Mouse (Mus musculus): ENCODE measurements around the gene Ttc25.
A peak's percentile ranks its signal among the peaks of the same experiment; 100 is the strongest.

The Ttc25 gene

DNA sequence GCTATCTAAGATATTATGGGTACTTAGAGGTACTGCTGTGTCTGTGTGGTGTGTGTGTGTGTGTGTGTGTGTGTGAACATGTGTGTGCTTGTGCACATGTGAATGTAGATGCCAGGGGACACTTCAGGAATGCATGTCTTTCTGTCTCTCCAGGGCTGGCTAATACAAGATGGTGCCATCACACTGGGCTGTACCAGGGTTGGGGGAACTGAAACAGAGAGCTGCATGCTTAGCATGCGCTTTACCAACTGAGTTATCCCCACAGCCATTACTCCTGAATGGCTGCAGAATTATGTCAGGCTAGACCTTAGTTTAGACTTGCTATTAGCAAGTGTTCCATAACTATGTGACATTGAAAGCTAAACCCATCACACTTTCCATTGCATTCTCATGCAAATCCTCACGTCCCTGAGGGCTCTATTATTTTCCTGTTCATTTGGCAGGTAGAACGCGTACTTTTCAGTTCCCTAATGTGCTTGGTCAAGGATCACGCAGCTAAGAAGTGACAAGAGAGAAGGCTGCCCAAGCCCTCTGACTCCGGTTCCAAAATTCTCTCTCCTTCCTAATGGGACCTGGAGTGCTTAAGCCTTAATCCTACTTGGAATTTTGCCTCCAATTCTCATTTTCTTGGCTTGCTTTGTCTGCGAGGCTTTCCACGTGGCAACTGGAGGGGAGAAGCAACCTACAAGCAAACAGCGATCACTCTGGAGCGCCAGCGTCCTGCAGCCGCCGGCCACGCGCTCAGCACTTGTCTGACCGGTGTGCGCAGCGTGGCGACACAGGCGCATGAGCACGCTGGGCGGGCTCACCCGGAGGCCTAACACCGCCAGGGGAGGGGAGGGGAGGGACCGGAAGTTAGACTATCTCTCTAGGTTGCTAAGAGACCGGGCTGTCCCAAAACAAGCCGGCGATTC is at the start of gene Ttc25:
Gene Ttc25 (plus strand): TSS at position 776 of the 914 bp plus-strand sequence.
- DNase-seq (ENCODE audit: low read depth) = peak; percentile 92

DNA sequence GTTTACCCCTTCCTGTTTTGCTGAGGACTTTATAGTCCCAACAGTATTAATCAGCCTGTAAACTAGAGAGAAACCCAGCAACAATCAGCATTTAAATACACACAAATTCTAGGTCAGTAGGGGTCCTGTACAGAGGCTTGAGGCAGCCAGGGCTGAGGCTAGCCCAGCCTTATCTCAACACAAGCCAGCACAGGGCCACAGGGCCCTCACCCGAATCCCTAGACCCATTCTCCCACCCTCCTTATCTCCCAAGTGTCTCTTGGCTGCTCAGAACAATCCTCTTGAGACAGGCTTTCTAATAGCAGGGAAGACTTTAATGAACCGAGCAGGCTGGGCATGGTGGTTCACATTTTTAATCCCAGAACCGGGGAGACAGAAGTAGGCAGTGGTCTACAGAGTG is 45.2 kb upstream of the Ttc25 start:
- no peak for DNase-seq (ENCODE audit: low read depth)

DNA sequence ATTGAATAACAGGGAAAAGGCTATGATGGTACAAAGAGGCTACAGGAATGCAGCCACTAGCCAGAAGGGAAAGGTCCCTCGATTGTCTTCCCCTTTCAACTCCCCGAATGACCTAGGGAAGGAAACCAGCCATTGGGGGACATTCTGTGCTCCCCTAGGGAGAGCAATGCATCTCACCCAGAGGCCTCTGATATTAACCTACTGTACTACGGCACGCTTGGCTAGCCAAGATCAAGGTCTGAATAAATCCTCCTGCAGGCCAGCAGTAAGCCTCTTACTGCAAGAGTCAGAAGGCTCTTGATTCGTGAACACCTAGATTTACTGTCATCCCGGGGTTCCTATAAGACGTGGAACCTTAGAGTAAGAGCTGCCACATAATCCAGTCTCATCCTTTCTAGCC is 44.8 kb upstream of the Ttc25 start:
- no peak for DNase-seq (ENCODE audit: low read depth)

DNA sequence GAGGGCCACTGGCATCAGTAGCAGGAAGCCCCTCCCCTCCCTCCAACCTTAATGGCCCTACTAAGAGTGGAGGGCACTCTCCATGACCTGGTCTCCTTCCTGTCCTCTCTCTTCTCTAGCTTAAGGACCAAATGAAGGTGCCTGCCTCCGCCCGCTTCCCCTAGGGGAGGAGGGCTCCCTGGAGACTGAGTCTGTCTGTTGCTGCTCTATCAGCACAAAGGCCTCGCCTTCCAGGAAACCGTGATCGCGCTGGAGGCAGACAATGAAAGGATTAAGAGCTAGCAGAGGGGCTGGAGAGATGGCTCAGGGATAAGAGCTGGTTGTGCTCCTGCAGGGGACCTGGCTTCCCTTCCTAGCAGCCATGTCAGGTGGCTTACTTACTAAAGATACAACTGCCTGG is 44.1 kb upstream of the Ttc25 start:
- DNase-seq (ENCODE audit: low read depth) = no peak

DNA sequence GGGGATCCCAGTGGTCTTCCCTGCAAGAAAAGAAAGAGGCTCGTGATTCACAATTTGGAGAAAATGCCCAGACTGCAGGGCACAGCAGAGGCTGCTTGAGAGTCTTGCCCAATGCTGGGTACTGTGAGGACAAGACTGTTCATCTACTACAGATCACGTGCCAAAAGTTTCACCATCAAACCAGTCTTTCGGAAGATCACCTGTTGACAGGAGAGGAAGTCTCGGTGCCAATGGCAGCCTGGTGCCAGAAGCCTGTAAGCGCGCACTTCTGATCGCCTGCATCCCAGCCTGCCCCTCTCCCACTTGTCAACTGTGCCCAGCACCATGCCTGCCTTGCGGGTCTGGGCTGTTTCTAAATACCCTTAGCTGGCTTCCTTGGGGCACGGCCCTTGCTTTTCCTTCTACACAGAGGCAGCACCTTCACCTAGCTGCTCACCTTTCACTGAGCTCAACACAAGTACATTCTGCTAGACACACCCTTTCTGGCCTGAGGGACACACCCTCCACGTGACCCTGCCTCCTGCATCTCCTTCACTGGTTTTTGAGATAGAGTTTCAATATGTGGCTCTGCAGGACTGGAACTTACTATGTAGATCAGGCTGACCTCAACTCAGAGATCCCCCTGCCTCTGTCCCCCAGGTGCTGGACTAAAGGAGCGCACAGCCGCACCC is 40.3 kb upstream of the Ttc25 start:
- DNase-seq (ENCODE audit: low read depth) = no peak

DNA sequence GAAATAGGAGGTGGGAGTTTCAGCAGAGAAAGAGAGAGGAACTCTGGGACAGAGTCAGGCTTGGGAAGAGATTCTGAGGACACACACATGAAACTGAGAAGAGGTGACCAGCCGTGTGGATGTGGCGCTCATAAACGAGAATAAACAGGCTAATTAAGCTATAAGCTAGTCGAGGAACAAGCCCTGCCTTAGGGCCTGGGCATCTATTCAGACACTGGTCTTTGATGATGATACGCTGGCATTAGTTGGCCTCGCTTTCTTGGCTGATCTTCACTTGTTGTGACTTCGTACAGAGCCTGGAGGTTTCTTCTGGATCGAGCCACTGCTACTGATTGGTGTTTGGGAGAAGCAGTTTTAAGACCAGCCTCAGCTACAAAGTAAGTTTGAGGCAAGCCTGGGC is 39.4 kb upstream of the Ttc25 start:
- DNase-seq (ENCODE audit: low read depth) = no peak

DNA sequence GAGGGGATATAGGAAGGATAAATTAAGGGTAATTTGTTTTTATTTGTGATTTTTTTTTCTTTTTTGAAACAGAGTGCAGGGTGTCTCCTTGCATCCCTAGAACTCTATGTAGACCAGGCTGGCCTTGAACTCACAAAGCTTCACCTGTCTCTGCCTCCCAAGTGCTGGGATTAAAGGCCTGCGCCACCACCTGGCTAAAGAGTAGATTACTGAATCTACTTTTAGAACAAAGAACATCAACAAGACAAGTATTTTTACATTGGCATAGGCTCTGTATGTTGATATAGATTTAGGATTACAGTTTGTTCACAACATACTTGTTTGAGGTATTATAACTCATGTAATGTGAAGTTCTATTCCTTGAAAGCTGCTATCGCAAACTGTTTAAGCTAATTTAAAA is 34.9 kb upstream of the Ttc25 start:
- DNase-seq (ENCODE audit: low read depth) = no peak

DNA sequence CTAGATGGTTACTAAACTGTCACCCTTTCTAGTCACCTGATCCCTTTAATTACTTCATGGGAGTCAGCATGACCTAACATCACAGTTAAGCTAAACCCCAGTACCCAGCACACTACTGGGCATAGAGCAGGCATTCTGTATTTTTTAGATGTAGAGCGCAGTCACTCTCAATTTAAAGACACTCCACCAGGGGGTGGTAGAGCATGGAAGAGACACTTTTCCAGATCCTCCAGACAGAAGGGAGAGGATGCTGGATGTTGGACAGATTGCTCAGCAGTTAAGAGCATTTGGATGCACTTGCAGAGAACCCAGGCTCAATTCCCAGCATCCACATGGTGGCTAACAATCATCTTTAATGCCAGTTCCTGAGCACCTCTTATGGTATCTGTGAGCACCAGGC is 33.0 kb upstream of the Ttc25 start:
- no peak for DNase-seq (ENCODE audit: low read depth)

DNA sequence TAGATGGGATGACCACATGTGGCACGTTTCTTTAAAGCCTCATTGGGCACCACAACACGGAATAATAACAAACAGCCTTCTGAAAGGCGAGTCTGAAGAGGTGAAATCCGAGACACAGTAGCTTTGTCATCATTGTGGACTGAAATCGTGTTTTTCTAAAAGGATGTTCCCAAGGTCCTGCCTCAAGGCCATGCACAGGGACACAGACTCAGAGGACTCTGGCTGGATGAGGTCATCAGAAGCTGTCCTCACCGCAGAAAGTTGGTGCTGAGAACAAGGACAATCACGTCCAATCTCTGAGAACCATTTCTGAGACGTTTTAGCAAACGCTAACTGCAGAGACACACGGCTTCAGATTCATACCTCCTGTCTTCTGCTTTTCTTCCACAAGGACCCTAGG is 31.7 kb upstream of the Ttc25 start:
- DNase-seq (ENCODE audit: low read depth) = no peak

DNA sequence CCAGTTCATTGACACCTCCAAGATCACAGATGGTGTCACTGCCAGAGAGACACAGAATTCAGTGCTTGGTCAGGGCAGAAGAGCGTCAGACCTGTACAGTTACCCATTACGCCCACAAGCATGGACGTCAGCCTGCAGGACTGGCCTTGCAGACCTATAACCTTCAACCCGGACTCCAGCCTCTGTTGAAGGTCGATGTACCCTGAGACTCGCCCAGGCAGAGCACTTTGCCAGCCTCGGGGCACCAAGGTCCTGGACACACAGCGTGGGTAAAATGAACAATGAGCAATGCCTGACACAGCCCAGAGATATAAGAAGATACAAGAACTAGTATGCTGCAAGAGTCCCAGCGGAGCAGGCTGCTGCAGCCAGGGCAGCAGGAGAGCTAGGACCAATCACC is 30.3 kb upstream of the Ttc25 start:
- no peak for DNase-seq (ENCODE audit: low read depth)

DNA sequence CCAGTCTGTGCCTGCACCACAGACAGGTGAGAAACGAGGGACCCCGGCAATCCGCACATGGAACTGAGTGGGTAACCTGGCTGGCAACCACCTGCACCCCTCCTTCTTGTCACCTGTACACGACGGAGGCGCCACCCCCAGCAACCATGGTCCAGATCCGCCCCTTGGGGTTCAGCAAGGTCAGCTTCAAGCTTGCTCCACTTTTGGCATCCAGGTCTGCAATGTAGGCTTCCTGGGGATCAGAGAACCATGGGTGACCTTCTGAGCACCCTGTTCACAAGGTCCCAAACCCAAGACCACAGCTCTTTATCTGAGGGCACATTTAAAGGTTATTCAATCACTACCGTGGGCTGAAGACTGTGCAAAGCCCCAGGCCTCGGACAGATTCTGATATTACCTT is 29.6 kb upstream of the Ttc25 start:
- no peak for DNase-seq (ENCODE audit: low read depth)

DNA sequence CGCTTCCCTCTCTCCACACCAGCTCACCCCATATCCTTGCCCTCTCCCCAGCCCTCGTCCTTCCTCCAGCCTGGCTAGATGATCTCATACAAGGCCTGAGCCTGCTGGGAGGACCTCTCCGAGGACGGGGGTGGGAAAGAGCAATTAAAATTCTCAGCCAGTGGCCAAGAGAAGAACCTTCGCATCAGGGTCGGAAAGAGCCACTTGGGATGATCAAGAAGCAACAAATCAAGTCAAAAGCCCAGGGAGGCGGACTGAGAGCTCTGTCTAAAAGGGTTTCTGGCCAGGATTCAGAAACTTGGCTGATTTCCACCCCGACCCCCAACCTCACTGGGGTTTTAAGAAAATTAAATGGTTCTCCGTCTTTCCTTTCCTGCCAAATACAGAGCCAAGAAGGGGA is 29.1 kb upstream of the Ttc25 start:
- no peak for DNase-seq (ENCODE audit: low read depth)

DNA sequence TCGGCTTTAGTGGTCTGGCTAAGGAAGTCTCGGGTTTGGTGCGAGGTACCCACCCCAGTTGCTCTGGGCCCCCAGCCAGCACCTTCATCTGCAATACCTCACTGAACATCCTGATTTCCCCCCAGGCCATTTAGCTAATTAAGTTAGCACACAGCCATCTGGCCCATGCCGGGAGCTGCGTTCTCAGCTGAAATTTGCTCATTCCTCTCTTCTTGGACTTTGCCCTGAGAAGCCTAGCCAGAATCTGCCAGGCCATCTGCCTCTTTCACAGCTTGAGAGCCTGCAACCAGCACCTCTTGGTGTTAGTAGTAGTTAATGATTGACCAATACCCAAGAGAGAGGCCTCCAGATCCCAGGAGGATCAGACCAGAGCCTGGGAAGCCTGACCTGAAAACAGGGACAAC is 27.2 kb upstream of the Ttc25 start:
- no peak for DNase-seq (ENCODE audit: low read depth)

DNA sequence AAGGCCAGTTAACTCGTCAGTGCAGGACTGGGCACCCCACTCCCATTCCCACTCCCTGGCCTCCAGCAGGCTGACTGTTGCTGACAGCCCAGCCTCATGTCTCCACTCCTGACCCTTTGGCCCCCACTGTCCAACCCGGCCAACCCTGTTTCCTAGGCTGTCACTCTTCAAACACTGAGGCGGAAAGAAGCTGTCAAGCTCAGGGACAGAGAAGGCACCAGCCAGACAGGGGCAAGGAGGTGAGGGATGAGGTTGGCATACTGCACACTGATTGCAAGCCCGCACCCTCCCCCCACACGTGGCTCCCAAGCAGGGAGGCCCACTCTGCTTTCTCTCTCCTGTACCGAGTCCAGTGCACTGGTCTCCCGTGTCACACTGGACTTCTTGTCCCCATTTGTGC is 26.2 kb upstream of the Ttc25 start:
- no peak for DNase-seq (ENCODE audit: low read depth)

DNA sequence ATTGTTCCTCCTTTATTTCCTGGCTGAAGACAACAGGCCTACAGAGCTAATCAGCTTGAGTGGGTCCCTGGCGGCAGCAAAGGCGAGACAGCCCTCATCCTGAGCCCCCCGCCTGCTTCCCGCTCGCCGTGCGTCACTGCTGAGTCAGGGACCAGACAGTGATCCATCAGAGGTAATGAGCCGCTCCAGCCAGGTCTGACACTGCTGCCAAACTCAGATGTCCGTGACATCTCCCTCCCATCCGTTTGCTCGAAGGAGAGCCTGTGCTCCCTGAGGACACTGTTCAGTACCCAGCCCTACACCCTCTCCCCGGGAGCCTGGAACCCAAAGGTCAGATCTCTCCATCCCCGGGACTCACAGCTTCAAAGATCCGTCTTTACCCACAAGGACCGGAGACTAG is 24.6 kb upstream of the Ttc25 start:
- DNase-seq (ENCODE audit: low read depth) = no peak

DNA sequence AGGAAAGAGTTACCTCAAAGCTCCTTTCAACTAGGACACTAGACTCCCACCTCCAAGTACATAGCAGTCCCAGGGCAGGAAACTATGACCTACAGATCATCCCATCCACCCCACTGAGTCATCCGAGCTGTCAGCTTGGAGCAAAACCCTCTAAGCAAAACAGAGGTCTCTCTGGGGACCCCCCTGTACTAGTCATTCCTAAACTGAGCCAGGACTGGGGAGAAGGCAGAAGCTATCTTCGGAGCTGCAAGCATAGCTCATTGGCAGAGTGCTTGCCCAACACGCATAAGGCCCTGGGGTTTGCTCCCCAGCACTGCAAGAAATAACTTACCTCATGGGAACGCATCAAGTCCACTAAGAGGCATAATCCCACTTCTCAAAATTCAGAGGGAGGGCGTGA is 21.0 kb upstream of the Ttc25 start:
- DNase-seq (ENCODE audit: low read depth) = no peak

DNA sequence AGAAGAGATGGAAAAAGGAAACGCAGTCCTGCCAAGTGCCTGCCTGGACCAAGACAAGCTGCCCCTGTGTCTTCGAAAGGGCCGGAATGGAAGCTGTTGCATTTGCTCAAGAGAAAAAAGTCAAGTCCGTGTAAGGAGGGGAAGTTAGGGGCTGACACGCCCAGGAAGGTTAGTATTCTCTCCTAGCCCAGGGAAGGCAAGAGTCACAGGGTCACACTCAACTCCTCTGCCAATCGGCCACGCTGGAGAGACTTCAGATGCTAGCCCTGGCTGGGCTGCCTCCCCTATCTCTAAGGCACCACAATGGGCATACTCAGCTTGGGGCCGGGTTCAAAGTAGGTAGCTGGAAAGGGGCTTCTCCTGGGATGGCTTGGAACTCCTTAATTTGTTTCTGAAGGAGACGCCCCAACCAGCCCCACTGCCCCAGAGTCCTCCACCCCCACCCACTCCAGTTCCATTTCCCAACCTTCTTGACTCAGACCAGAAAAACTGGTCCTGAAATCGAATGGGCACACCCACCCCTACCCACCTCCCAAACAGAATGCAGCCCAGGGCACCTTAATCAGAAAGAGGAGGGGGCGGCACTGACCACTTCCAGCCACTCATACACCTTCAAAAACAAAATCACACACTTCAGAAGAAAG is 20.3 kb upstream of the Ttc25 start:
- no peak for DNase-seq (ENCODE audit: low read depth)

DNA sequence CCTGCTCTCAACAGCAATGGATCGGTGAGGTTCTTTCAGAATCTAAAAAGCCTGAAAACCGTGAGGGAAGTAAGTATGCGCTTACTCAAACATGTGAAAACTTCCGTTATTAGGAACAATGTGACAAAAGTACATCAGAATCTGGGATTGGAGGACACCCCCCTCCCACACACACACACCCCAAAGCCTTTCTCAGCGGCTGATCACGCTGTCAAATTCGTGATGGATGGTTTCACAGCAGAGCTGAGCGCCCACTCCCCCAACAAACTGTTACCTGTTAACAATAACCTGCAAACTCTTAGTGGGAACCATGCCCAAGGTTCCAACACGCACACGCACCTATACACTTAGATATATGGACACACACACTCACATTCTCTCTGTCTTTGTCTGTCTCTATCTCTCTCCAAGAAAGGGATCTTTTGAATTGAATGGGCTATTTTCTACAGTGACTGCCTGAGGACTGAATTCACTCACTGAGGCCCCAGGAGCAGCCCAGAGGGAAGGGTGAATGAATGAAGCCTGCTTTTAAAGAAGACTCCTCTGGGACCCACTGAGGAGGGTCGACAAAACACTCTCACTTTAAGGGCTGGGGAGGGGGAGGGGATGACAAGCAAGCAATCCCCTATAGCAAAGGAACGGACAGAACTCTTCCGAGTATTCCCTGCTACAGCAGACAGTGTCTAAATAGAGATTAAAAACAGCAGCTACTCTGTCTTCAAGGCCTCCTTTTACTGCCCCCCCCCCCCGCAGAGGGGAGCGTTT is 19.2 kb upstream of the Ttc25 start:
- no peak for DNase-seq (ENCODE audit: low read depth)

DNA sequence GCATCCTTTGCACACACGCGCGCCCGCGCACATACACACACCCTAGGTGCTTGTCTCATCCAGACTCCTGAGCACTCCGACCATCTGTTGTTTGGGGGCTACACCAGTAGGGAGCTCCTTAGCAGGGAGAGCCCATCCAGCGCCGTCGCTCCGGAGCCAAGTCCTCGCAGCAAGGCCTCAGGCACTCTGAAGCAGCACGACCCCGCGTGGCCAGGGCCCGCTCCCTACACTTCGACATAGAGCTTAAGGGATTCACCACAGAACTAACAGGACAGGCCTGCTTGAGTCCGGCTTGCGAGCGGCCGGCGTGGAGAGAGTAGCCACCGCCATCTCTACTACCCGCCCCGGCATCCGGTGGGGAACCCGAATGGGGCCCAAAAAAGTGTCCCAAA is 18.3 kb upstream of the Ttc25 start:
- no peak for DNase-seq (ENCODE audit: low read depth)

DNA sequence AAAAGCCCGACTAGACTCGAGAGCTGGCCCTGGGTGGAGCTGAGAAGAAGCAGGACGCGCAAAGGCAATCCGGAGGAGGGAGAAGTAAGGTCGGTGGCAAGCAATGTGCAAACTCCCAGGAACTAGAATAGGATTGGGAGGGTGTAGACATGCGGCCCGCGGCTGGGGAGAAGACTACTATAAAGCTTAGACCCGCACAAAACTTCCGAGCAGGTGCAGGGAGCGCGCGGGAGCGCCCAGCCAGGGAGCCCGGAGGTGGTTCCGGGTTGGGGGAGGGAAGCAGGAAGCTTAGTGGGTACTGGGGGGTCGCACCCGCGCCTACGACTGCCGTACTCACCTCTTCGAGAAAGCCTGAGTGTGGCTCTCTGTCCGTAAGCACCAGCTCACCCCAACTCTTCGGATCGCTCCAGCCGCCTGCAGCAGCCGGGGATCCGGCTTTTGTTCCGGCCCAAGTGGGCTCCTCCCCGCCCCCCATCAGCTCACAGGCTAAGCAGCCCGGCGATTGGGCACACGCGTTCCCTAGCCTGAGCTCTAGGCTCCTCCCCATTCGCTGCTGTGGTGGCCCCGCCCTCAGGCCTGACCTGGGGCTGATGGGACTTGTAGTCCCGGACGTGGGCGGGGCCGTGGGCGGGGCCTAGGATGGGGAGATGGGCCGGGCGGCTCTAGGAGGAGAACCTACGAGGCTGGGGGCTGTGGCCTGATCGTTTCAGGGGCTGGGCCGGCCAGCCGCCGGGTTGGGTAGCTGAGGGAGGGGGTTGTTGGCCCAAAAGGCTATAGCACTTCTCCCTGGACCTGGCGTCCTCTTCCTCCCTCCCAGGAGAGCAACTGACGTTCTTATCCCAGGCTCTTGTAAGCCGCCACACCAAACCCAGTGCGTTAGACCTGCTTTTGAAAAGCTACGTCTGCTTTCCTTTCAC is 17.7 kb upstream of the Ttc25 start, which contains the start of gene Acly:
Gene Acly (minus strand): TSS at position 543 of the 917 bp plus-strand sequence.
- peak; percentile 99 for DNase-seq (ENCODE audit: low read depth)

Measured in induced T-regulatory cell, adult 2 months (primary cell).